Mouse (Mus musculus): ENCODE data around the gene Prkca. TPM values are rescaled to one million over a fixed set of nuclear protein-coding genes. Genes with fewer than 3 reads are reported as not detected.

Prkca gene
- total RNA-seq, 2 experiments from 2014 or later = 51.3 to 59.9 TPM

DNA sequence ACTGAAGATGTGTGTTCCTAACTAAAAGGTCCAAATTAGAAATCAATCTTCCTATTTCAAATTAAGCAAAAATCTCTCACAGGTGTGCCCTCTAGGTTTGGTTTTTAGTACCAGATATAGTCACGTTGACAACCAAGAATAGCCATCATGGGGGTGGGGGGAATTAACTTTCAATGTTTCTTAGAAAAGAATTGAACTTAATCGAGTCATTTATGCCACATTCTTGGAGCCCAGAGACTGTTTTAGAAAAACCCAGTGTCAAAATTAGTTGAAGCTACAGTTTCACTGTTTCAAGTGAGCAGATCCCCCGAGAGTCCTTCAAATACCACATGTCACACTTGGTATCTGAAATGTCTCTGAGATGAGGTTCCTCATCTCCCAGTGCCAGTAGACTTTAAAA is 173.6 kb downstream of the Prkca start:
- no peak for DNase-seq (ENCODE audit: low spot score)

- peak; percentile 53 for DNase-seq (ENCODE audit: low spot score)
Measured at GRCm38 (mm10) chr11:108165725-108166124, 178.0 kb downstream of the Prkca start.

DNA sequence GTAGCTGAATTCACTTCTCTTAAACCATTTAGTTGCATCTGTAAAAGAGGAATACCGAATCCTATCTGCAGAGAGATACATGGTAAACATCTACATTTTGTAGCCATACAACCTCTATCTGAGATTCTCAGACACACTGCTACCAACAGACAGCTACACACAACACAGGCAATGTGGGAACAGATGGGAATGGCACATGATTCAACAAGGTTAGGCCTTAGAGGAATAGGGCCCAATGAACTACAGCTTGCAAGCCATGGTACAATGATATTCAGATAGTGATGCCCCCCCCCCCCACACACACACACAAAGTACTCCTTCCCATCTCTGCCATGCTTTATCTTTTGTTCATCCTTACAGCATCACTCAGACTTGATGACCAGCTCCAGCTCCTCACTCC is 181.1 kb downstream of the Prkca start:
- DNase-seq (ENCODE audit: low spot score) = no peak

DNA sequence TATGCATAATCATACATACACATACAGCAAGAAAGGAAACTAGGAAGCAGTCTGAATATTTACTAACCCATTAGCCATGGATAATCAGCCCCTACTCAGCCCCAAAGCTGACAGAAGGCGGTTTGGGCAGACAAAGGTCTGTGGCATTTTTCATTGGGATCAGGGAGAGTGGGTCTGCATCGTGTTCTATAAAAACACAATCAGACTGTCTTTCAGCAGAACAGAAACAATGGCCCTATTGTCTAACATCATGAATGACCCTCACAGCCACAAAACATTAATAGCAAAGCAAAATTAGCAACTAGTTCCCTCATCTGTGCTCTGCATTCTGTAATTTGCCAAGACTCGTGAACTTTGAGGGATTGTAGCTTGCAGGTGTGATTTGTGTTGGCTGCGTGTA is 181.6 kb downstream of the Prkca start:
- DNase-seq (ENCODE audit: low spot score) = no peak

DNA sequence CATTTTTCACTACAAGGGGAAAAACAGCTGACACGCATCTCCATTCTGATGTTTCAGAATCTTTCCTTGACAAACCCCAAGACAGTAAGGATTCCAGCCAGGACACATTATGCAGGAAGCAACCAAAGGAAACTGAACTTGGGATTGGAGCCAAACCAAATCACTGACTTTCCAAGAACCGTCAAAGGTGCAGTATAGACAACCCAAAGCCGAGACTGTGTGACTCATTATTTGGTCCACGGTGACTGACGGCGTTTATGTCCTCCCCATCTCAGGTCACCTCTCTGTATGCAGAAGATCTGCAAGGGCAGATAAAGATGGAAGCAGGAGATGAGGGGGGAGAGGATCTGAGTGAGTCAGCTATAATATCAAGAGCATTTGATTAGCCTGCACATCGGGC is 183.7 kb downstream of the Prkca start:
- DNase-seq (ENCODE audit: low spot score) = no peak

DNA sequence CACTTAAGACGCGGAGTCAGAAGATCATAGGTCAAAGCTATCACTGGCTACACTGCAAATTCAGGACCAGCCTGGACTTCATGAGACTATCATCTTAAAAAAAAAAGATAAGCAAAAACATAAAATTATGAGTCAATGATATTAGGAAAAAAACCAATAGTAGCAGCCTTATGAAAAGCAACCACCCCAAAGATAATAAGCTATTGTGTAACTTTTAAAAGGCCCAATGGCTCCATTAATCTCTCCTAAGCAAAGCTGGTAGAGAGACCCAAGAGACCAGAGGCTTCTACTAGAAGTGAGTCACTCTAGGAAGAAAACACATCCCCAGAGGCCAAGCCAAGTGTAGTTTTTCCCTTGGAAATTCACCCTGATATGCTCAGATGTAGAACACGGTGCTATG is 185.7 kb downstream of the Prkca start:
- DNase-seq (ENCODE audit: low spot score) = no peak

DNA sequence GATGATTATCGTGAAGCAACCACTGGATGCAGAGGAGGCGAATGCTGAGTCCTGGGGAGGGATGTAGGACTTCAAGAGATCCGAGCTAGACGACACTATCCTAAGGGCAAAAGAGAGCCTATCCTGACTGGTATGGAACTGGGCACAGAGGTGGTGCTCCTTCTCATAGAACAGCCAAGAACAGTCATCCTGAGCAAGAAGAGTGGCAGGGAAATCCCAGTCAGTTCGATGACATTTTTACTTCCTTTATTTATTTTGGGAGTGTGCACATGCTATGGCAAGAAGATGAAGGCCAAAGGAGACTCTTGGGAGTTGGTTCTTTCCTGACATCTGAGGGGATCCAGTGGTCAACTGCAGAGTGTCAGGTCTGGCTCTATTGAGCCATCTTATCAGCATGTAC is 186.7 kb downstream of the Prkca start:
- no peak for DNase-seq (ENCODE audit: low spot score)

- no peak for DNase-seq (ENCODE audit: low spot score)
Measured at GRCm38 (mm10) chr11:108156107-108156506, 187.6 kb downstream of the Prkca start.

DNA sequence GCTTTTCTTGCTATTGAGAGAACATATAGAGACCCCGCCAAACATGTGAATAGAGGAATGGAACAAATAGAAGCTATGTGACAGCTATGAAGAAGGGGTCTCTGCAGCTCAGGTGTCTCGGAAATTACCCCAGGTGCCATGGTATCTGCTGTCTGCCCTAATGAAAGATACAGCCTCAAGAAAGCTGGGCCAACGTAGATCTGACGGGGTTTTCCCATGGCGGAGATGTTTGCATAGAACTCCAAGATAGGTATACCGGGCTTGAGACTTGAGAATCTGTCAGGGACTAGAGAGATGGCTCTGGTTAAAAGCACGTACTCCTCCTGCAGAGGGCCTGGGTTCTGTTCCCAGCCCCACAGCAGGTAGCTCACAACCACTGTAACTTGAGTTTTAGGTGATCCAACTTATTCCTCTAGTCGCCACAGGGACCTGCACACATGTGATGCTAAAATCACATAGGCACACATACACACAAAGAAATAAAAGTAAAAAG is 188.6 kb downstream of the Prkca start:
- DNase-seq (ENCODE audit: low spot score) = no peak

- no peak for DNase-seq (ENCODE audit: low spot score)
Measured at GRCm38 (mm10) chr11:108153997-108154841, 189.5 kb downstream of the Prkca start.

GRCm38 (mm10) chr11:108152591-108152990 is 191.1 kb downstream of the Prkca start:
- DNase-seq (ENCODE audit: low spot score) = no peak

GRCm38 (mm10) chr11:108150410-108150809 is 193.3 kb downstream of the Prkca start:
- DNase-seq (ENCODE audit: low spot score) = peak; percentile 47

GRCm38 (mm10) chr11:108149187-108149586 is 194.5 kb downstream of the Prkca start:
- no peak for DNase-seq (ENCODE audit: low spot score)

DNA sequence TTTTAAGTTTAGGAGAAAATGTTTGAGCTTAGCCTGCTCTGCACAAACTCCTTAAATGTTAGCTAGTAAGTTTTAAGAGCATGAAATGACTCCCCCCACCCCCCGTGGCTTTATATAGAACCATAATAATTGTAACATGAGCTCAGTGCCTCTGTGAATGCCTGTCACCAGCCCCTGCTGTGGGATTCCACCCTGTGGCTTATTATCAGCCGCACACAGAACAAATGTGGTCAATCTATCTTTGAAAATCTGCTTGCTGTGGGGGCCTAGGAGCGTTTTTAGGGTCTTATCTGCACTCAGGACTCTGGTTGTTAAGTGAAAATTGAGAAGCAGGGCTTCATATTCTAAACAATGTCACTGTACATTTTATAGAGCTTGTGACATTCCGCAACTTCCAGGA is 195.2 kb downstream of the Prkca start:
- no peak for DNase-seq (ENCODE audit: low spot score)

DNA sequence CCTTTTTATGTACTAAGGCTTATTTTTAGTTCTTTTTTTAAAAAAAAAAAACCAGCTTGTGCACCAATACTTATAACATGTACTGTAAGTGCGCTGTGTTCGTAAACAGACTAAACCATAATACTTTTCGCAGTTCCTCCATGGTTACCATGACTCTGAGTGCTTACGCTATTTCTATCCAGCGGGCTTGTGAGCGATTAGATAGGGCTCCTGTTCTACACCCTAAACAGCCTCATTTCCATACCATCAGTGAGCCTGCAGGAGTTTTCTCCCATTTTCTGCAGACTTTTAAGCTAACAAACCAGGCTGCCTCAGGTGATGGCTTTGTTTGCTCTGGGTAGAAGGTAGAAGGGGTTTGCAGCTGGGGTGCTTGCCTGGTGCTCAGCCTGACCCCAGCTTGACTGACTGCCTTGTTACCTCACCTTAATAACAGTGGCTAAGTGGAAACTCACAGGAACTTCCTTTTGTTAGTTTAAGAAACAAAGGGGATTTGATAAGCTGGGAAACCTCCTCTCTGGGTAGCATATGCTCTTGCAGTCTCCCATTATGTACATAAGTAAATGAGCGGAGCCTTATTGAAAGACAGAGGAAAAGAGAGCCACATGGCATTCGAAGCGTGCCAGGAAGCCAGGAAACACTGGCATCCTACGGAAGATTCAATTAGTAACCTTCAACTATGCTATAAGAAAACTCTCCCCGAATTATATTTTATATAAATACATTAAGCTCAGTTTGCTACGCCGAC is 197.8 kb downstream of the Prkca start:
- no peak for DNase-seq (ENCODE audit: low spot score)

GRCm38 (mm10) chr11:108145128-108145527 is 198.6 kb downstream of the Prkca start:
- DNase-seq (ENCODE audit: low spot score) = no peak

DNA sequence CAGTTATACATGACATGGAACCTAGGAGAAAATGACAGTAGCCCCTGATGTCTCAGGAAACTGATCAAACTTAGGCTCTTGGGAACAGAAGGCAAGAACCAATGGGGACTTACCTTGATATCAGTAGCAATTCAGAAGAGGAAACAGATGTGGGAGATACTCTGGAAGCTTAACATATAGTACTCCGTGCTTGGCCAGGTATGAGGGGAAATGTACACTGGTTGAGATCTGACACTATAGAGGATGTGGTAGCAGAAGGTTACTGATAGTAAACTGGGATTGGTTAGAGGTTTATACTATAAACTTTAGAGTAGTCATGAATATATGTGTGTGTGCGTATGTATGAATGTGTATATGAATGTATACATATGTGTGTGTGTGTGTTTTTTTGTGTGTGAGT is 200.0 kb downstream of the Prkca start:
- no peak for DNase-seq (ENCODE audit: low spot score)

DNA sequence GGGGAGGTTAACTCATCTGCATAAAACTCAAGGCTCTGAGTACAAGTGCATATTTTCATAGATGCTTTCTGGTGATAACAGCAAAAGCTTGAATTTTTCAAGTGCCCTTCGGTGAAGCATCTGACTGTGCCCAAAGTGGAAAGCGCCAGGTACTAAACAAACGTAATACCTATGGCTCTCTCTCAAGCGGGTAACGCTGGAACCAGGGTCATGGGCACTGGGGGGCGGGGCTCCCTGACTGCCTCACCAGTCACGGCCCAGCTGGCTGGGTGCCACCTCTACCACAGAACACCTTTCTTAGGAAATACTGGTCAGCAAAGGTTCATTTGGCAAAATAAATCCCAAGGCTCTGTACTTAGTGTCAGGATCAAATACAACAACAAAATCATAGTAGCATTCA is 203.7 kb downstream of the Prkca start:
- DNase-seq (ENCODE audit: low spot score) = no peak

DNA sequence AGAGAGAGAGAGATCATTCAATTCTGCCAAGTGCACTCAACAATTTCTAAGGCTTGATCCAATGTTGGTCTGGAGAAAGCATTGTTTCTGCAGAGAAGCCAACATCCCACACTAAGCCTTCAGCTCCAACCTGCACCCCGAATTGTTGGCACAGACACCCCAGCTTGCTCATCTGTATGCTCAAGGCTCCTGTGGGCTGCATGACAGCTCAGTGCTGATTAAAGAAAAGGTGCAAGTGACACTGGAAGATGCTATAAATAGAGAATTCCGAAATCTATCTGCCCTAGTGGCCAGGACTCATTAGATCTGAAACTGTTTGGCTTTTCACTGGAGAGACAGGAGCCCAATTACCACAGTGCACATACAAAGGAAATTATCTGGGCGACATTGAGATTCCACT is 207.4 kb downstream of the Prkca start:
- DNase-seq (ENCODE audit: low spot score) = peak; percentile 43

GRCm38 (mm10) chr11:108135407-108136159 is 208.1 kb downstream of the Prkca start:
- no peak for DNase-seq (ENCODE audit: low spot score)

- peak; percentile 78 for DNase-seq (ENCODE audit: low spot score)
Measured at GRCm38 (mm10) chr11:108128593-108128992, 215.1 kb downstream of the Prkca start.

GRCm38 (mm10) chr11:108127908-108128307 is 215.8 kb downstream of the Prkca start:
- no peak for DNase-seq (ENCODE audit: low spot score)
